ENCODE assay signal across 8 mouse cellular contexts in genomic region chr11:16508052-16508654, GRCm38 (mm10). TPM values are rescaled to one million over a fixed set of nuclear protein-coding genes. Genes with fewer than 3 reads are reported as not detected.
DNase-seq lines count a peak whose midpoint lies in the region; ATAC-seq and TF ChIP-seq lines count a peak whose summit lies in the region.

Gene Sec61g (minus strand): TSS chr11:16508484.

- peaks cover 29% of the 10 kb centered on the region for H3K36me3 ChIP-seq in ES-Bruce4 (ENCODE audit: control insufficient read depth, insufficient read depth, low read length, poor library complexity, severe bottlenecking)
- peaks cover 27% of the 10 kb centered on the region for H3K36me3 ChIP-seq in forebrain, embryonic 13.5 days (ENCODE audit: poor library complexity, severe bottlenecking)
- H3K36me3 ChIP-seq in liver, postnatal 0 days (replicated peaks; ENCODE audit: insufficient read depth, low read length) = peaks cover 18% of the 10 kb centered on the region
- peaks cover 22% of the 10 kb centered on the region for H3K36me3 ChIP-seq in neural tube, embryonic 14.5 days (ENCODE audit: control insufficient read depth, insufficient read depth, low read length)

- peak within 1 kb of the TSS; percentile 46; the same call in 1 of the 2 replicates for H3K27ac ChIP-seq in ES-Bruce4 (ENCODE audit: insufficient read depth, low read length)
- peak within 1 kb of the TSS; percentile 94 for H3K27ac ChIP-seq in forebrain, embryonic 13.5 days
- peak within 1 kb of the TSS; percentile 87 for H3K27ac ChIP-seq in liver, postnatal 0 days (ENCODE audit: low read depth)
- H3K27ac ChIP-seq in neural tube, embryonic 14.5 days (ENCODE audit: low read depth, low read length) = peak within 1 kb of the TSS; percentile 94

- H3K4me1 ChIP-seq in ES-Bruce4 (ENCODE audit: control insufficient read depth, insufficient read depth, low read length) = no peaks in the 10 kb centered on the region
- peaks cover 13% of the 10 kb centered on the region for H3K4me1 ChIP-seq in forebrain, embryonic 13.5 days
- H3K4me1 ChIP-seq in liver, postnatal 0 days (ENCODE audit: insufficient read depth) = peaks cover 10% of the 10 kb centered on the region; the same call in 1 of the 2 replicates
- peaks cover 4% of the 10 kb centered on the region; the same call in 1 of the 2 replicates for H3K4me1 ChIP-seq in neural tube, embryonic 14.5 days (ENCODE audit: control insufficient read depth, insufficient read depth, low read length)

- peak within 1 kb of the TSS; percentile 96 for H3K9ac ChIP-seq in ES-Bruce4 (ENCODE audit: low read depth, poor library complexity, severe bottlenecking)
- peak within 1 kb of the TSS; percentile 96 for H3K9ac ChIP-seq in forebrain, embryonic 13.5 days
- H3K9ac ChIP-seq in liver, postnatal 0 days (replicated peaks) = peak within 1 kb of the TSS; percentile 87
- H3K9ac ChIP-seq in neural tube, embryonic 14.5 days (replicated peaks; ENCODE audit: low read depth, low read length) = peak within 1 kb of the TSS; percentile 96

- peak; percentile 59 for TF ChIP-seq POLR2A in ES-Bruce4 (IDR thresholded peaks at IDR 0.05; ENCODE audit: insufficient read depth, low read length)

- H3K4me3 ChIP-seq in ES-Bruce4 (ENCODE audit: low read depth, low read length) = peak within 1 kb of the TSS; percentile 98
- H3K4me3 ChIP-seq in forebrain, embryonic 13.5 days = peak within 1 kb of the TSS; percentile 95
- H3K4me3 ChIP-seq in liver, postnatal 0 days (ENCODE audit: low read depth, low read length) = peak within 1 kb of the TSS; percentile 88
- H3K4me3 ChIP-seq in neural tube, embryonic 14.5 days (ENCODE audit: low read depth, low read length) = peak within 1 kb of the TSS; percentile 88

- intact Hi-C loops in heart, postnatal 10 days (cut with DNase I) = loop anchor here (5.0 to 10.0 kb wide), 3 partner anchors 444 to 704 kb away; partner anchors contain the start of genes Cnrip1, Fbxo48, Plek and Pno1

- no peaks in the 10 kb centered on the region for H3K27me3 ChIP-seq in ES-Bruce4 (ENCODE audit: control insufficient read depth, insufficient read depth, low read length, poor library complexity, severe bottlenecking)
- H3K27me3 ChIP-seq in forebrain, embryonic 13.5 days = no peaks in the 10 kb centered on the region
- no peaks in the 10 kb centered on the region for H3K27me3 ChIP-seq in liver, postnatal 0 days (ENCODE audit: insufficient read depth, low read length)
- H3K27me3 ChIP-seq in neural tube, embryonic 14.5 days (ENCODE audit: control insufficient read depth, insufficient read depth, low read length) = no peaks in the 10 kb centered on the region

- H3K4me2 ChIP-seq in forebrain, embryonic 13.5 days = peak within 1 kb of the TSS; percentile 75
- H3K4me2 ChIP-seq in liver, postnatal 0 days (ENCODE audit: low read depth, low read length) = peak within 1 kb of the TSS; percentile 77
- peak within 1 kb of the TSS; percentile 89 for H3K4me2 ChIP-seq in neural tube, embryonic 14.5 days (ENCODE audit: low read depth, low read length)

- TF ChIP-seq CTCF in ES-Bruce4 (IDR thresholded peaks at IDR 0.05; ENCODE audit: low read depth, low read length) = no peak
- TF ChIP-seq CTCF in liver, postnatal 0 days (IDR thresholded peaks at IDR 0.05; ENCODE audit: low read depth) = no peak

- peak; percentile 100 for ATAC-seq in cerebellum, adult (ENCODE audit: insufficient number of reproducible peaks, low FRiP score, low TSS enrichment)
- peak; percentile 100 for ATAC-seq in forebrain, embryonic 13.5 days
- ATAC-seq in liver, postnatal 0 days = peak; percentile 96
- peak; percentile 100 for ATAC-seq in neural tube, embryonic 14.5 days (ENCODE audit: low read depth)

- under 1% methylated on average over 35 of the region's 35 CpGs for WGBS in forebrain, embryonic 13.5 days
- under 1% methylated on average over 35 of the region's 35 CpGs for WGBS in large intestine, adult 2 months
- WGBS in liver, postnatal 0 days (ENCODE audit: insufficient replicate concordance) = under 1% methylated on average over 35 of the region's 35 CpGs
- under 1% methylated on average over 35 of the region's 35 CpGs for WGBS in neural tube, embryonic 14.5 days

- H3K9me3 ChIP-seq in ES-Bruce4 (replicated peaks; ENCODE audit: control insufficient read depth, insufficient read depth, low read length, poor library complexity, severe bottlenecking) = no peaks in the 10 kb centered on the region
- H3K9me3 ChIP-seq in forebrain, embryonic 13.5 days (replicated peaks) = no peaks in the 10 kb centered on the region
- H3K9me3 ChIP-seq in liver, postnatal 0 days (ENCODE audit: low read length) = no peaks in the 10 kb centered on the region
- H3K9me3 ChIP-seq in neural tube, embryonic 14.5 days (ENCODE audit: control insufficient read depth, low read length) = no peaks in the 10 kb centered on the region

- peak; percentile 95 to 97 for DNase-seq in heart, postnatal 10 days
- DNase-seq in large intestine, adult 2 months (ENCODE audit: low read depth, low spot score) = peak; percentile 83
- peak; percentile 93 for DNase-seq in liver, postnatal 0 days
- DNase-seq in testis, postnatal 10 days (ENCODE audit: low spot score) = peak; percentile 91

- TF ChIP-seq EP300 in ES-Bruce4 (IDR thresholded peaks at IDR 0.05; ENCODE audit: insufficient read depth, low read depth, low read length) = peak; percentile 45; the same call in 1 of the 2 replicates
- no peak for TF ChIP-seq EP300 in liver, postnatal 0 days (IDR thresholded peaks at IDR 0.05; ENCODE audit: low read depth)

RNA-seq across cellular contexts. Expression of gene Sec61g, which starts in this region (rescaled TPM):
- 6.2 and 8.9 TPM in 2 replicates for polyA plus RNA-seq in ES-Bruce4 (2011; ENCODE audit: insufficient read depth, insufficient read length, low read depth, missing spikeins)
- polyA plus RNA-seq in forebrain, embryonic 13.5 days (2015; fragmentation: Nextera tagmentation; extraction: Ambion mirVana) = 39.4 and 43.3 TPM in 2 replicates
- 1 to 10 TPM; 3.6 to 4.2 TPM for total RNA-seq in heart, postnatal 10 days (2021)
- polyA plus RNA-seq in large intestine, adult 2 months (2012; rRNA removed) = 13.7 and 18.1 TPM in 2 replicates
- 24.1 and 26.7 TPM in 2 replicates for polyA plus RNA-seq in liver, postnatal 0 days (2015; fragmentation: Nextera tagmentation; extraction: Ambion mirVana)
- 31.2 and 32.4 TPM in 2 replicates for polyA plus RNA-seq in neural tube, embryonic 14.5 days (2014; fragmentation: Nextera tagmentation; extraction: Ambion mirVana)

Comparison
In these comparisons a context has a peak if more than half of its experiments do, and no peak if none do; other contexts are left out.
1. Peak in every context shown above with its lines: DNase-seq, ATAC-seq, H3K4me3 ChIP-seq and H3K27ac ChIP-seq.